In the genomic region with DNA sequence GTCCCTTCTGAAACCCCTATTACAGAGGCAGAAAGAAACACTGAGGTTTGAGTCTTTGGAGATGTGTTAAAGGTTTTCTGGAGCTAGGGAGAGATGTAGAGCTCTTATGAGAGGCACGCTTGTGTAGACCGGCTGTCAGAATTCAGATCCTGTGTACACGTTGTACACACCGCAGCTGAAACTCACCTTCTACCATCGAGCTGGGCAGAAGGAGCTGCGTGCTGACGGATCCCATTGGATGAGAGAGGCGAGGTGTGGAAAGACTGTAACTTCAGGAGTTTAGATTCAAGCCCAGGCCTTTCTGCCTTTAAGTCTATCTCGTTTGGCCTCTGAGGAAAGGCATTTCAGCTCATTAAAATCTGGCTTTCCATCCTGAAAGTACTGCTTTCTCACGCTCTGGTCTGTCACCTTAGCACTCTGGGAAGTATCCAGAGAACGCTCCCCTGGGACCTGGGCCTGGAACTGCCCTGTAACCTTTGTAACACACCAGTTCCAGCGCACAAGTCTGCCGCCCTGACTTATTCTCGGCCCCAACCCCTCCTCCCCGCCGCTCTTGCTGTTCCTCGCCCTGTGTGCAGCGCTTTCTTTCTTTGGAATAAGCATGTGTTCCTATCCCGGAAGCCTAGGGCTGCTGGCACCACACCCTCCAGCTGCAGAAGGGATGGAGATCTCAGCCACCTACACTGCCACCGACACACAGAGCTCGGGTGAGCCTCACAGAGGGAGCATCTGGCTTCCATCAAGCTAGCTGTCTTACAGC, we compare ENCODE assay signal across 11 mouse cellular contexts. TPM values are rescaled to one million over a fixed set of nuclear protein-coding genes. Genes with fewer than 3 reads are reported as not detected.
DNase-seq lines count a peak whose midpoint lies in the region; ATAC-seq and TF ChIP-seq lines count a peak whose summit lies in the region.
"Had no signal": no experiment of that assay in that cellular context is flagged by ENCODE, and none has a peak within 500 bp of the region (broad histone marks: within the 10 kb centered on the region; RNA-seq: fewer than 3 reads in every experiment).

No protein-coding gene starts in this region.

- peak; percentile 50 for DNase-seq in intestine, embryonic 14.5 days (ENCODE audit: low spot score)
- peak; percentile 91 for DNase-seq in brain, adult 2 months (ENCODE audit: low read depth, low spot score)
- DNase-seq in hindbrain, embryonic 10.5 days (ENCODE audit: low spot score) = no peak
- DNase-seq in cerebellum, adult 2 months = no peak
- DNase-seq: liver, embryonic 13.5 days; thymus, adult 2 months had no signal

- H3K27ac ChIP-seq in intestine, embryonic 14.5 days (ENCODE audit: low read depth) = no peak overlapping the region
- no peak overlapping the region for H3K27ac ChIP-seq in intestine, embryonic 16.5 days (ENCODE audit: low read length)
- H3K27ac ChIP-seq in heart, embryonic 16.5 days (ENCODE audit: low read length) = 0 out of 2 replicates have a peak overlapping the region, but pooled peaks have one; percentile 7
- H3K27ac ChIP-seq in limb, embryonic 13.5 days = peak overlapping the region; percentile 15; the same call in 1 of the 2 replicates
- no peak overlapping the region for H3K27ac ChIP-seq in hindbrain, embryonic 10.5 days
- H3K27ac ChIP-seq in cerebellum, adult 2 months (ENCODE audit: insufficient read depth, low read length) = no peak overlapping the region
- H3K27ac ChIP-seq: liver, embryonic 13.5 days had no signal

- ATAC-seq in intestine, embryonic 14.5 days (replicated peaks; ENCODE audit: low FRiP score, low TSS enrichment, low read depth) = no peak
- ATAC-seq in intestine, embryonic 16.5 days = no peak; the same call in 1 of the 2 replicates
- 0 out of 2 replicates have a peak, but pooled peaks have one; percentile 37 for ATAC-seq in heart, embryonic 16.5 days (replicated peaks; ENCODE audit: extremely low read depth, insufficient read depth, low FRiP score)
- ATAC-seq in limb, embryonic 13.5 days (ENCODE audit: low FRiP score, low read depth) = peak; percentile 72; the same call in 1 of the 2 replicates
- ATAC-seq in granulocyte monocyte progenitor cell, adult 5-6 weeks (replicated peaks; ENCODE audit: poor library complexity, severe bottlenecking) = no peak

- no peaks in the 10 kb centered on the region for H3K27me3 ChIP-seq in intestine, embryonic 14.5 days (replicated peaks; ENCODE audit: control insufficient read depth, insufficient read depth, low read length)
- no peaks in the 10 kb centered on the region for H3K27me3 ChIP-seq in intestine, embryonic 16.5 days (replicated peaks; ENCODE audit: control insufficient read depth, insufficient read depth, low read length)
- no peaks in the 10 kb centered on the region for H3K27me3 ChIP-seq in heart, embryonic 16.5 days (ENCODE audit: control insufficient read depth, insufficient read depth, low read length)
- H3K27me3 ChIP-seq in limb, embryonic 13.5 days = no peaks in the 10 kb centered on the region
- H3K27me3 ChIP-seq in hindbrain, embryonic 10.5 days (ENCODE audit: insufficient read depth, poor library complexity, severe bottlenecking) = no peaks in the 10 kb centered on the region
- no peaks in the 10 kb centered on the region for H3K27me3 ChIP-seq in cerebellum, adult 2 months (ENCODE audit: control insufficient read depth, insufficient read depth, low read length)
- H3K27me3 ChIP-seq: liver, embryonic 13.5 days had no signal

- H3K9ac ChIP-seq in intestine, embryonic 14.5 days (ENCODE audit: low read length) = no peak overlapping the region
- H3K9ac ChIP-seq in intestine, embryonic 16.5 days (ENCODE audit: low read depth, low read length) = no peak overlapping the region
- no peak overlapping the region for H3K9ac ChIP-seq in heart, embryonic 16.5 days (ENCODE audit: low read length)
- H3K9ac ChIP-seq in limb, embryonic 13.5 days = no peak overlapping the region
- H3K9ac ChIP-seq: liver, embryonic 13.5 days had no signal

- no peaks in the 10 kb centered on the region for H3K4me1 ChIP-seq in intestine, embryonic 14.5 days (replicated peaks; ENCODE audit: control insufficient read depth, insufficient read depth, low read length)
- H3K4me1 ChIP-seq in intestine, embryonic 16.5 days (ENCODE audit: control insufficient read depth, insufficient read depth, low read length) = no peaks in the 10 kb centered on the region
- H3K4me1 ChIP-seq in heart, embryonic 16.5 days (ENCODE audit: control insufficient read depth, insufficient read depth, low read length) = no peaks in the 10 kb centered on the region
- peaks cover 15% of the 10 kb centered on the region; the same call in 1 of the 2 replicates for H3K4me1 ChIP-seq in limb, embryonic 13.5 days
- 0 out of 2 replicates have a peak, but pooled peaks cover 3% of the 10 kb centered on the region for H3K4me1 ChIP-seq in hindbrain, embryonic 10.5 days (replicated peaks)
- H3K4me1 ChIP-seq in cerebellum, adult 2 months (ENCODE audit: control insufficient read depth, insufficient read depth, low read length) = no peaks in the 10 kb centered on the region
- H3K4me1 ChIP-seq: liver, embryonic 13.5 days had no signal

- H3K4me2 ChIP-seq in intestine, embryonic 14.5 days (ENCODE audit: low read length) = no peak overlapping the region
- no peak overlapping the region for H3K4me2 ChIP-seq in intestine, embryonic 16.5 days (ENCODE audit: low read depth, low read length)
- H3K4me2 ChIP-seq in heart, embryonic 16.5 days (ENCODE audit: low read depth, low read length) = no peak overlapping the region
- no peak overlapping the region for H3K4me2 ChIP-seq in limb, embryonic 13.5 days (replicated peaks)
- H3K4me2 ChIP-seq: liver, embryonic 13.5 days had no signal

- no peak overlapping the region for H3K4me3 ChIP-seq in intestine, embryonic 14.5 days (ENCODE audit: low read depth, low read length)
- H3K4me3 ChIP-seq in intestine, embryonic 16.5 days (ENCODE audit: low read length) = no peak overlapping the region
- H3K4me3 ChIP-seq in heart, embryonic 16.5 days (ENCODE audit: low read length) = no peak overlapping the region
- no peak overlapping the region for H3K4me3 ChIP-seq in limb, embryonic 13.5 days
- no peak overlapping the region for H3K4me3 ChIP-seq in hindbrain, embryonic 10.5 days
- no peak overlapping the region for H3K4me3 ChIP-seq in cerebellum, adult 2 months (replicated peaks; ENCODE audit: insufficient read depth, low read depth, low read length)
- H3K4me3 ChIP-seq: liver, embryonic 13.5 days; myocyte had no signal

- no peaks in the 10 kb centered on the region for H3K9me3 ChIP-seq in intestine, embryonic 14.5 days (ENCODE audit: control insufficient read depth, low read length)
- no peaks in the 10 kb centered on the region for H3K9me3 ChIP-seq in intestine, embryonic 16.5 days (ENCODE audit: control insufficient read depth, low read length)
- H3K9me3 ChIP-seq in heart, embryonic 16.5 days (replicated peaks; ENCODE audit: control insufficient read depth, low read length) = no peaks in the 10 kb centered on the region
- H3K9me3 ChIP-seq in limb, embryonic 13.5 days = peaks cover 5% of the 10 kb centered on the region; the same call in 1 of the 2 replicates
- H3K9me3 ChIP-seq in hindbrain, embryonic 10.5 days = no peaks in the 10 kb centered on the region
- H3K9me3 ChIP-seq: liver, embryonic 13.5 days had no signal

- no peak for TF ChIP-seq CTCF in cerebellum, adult 2 months (IDR thresholded peaks at IDR 0.05; ENCODE audit: borderline replicate concordance, insufficient read depth, low read depth, low read length)

- no peaks in the 10 kb centered on the region for H3K36me3 ChIP-seq in intestine, embryonic 14.5 days (ENCODE audit: control insufficient read depth, insufficient read depth, low read length)
- H3K36me3 ChIP-seq in intestine, embryonic 16.5 days (ENCODE audit: control insufficient read depth, insufficient read depth, low read length) = no peaks in the 10 kb centered on the region
- no peaks in the 10 kb centered on the region for H3K36me3 ChIP-seq in heart, embryonic 16.5 days (ENCODE audit: control insufficient read depth, insufficient read depth)
- 0 out of 2 replicates have a peak, but pooled peaks cover 7% of the 10 kb centered on the region for H3K36me3 ChIP-seq in limb, embryonic 13.5 days
- H3K36me3 ChIP-seq in hindbrain, embryonic 10.5 days = peaks cover 6% of the 10 kb centered on the region; the same call in 1 of the 2 replicates
- H3K36me3 ChIP-seq: liver, embryonic 13.5 days had no signal

- WGBS in intestine, embryonic 14.5 days = 66% methylated on average over 21 of the region's 21 CpGs
- 72% methylated on average over 21 of the region's 21 CpGs for WGBS in intestine, embryonic 16.5 days
- WGBS in heart, embryonic 16.5 days = 64% methylated on average over 21 of the region's 21 CpGs
- 52% methylated on average over 21 of the region's 21 CpGs for WGBS in limb, embryonic 13.5 days
- WGBS in hindbrain, embryonic 10.5 days = 79% methylated on average over 21 of the region's 21 CpGs
- 87% methylated on average over 21 of the region's 21 CpGs for WGBS in cerebellum, adult 2 months

- no peak for TF ChIP-seq POLR2A in cerebellum, adult 2 months (IDR thresholded peaks at IDR 0.05; ENCODE audit: borderline replicate concordance, insufficient read depth, low read length)

RNA-seq across cellular contexts. Expression of gene Amigo2, which starts 44.4 kb away (rescaled TPM):
- 6.8 and 7.5 TPM in 2 replicates for polyA plus RNA-seq in intestine, embryonic 14.5 days (2014; fragmentation: Nextera tagmentation; extraction: Ambion mirVana)
- polyA plus RNA-seq in intestine, embryonic 16.5 days (2015; fragmentation: Nextera tagmentation; extraction: Ambion mirVana) = 4.9 and 5.8 TPM in 2 replicates
- polyA plus RNA-seq in heart, embryonic 16.5 days (2015; fragmentation: Nextera tagmentation; extraction: Ambion mirVana) = 4.0 and 4.1 TPM in 2 replicates
- 6.3 and 6.7 TPM in 2 replicates for polyA plus RNA-seq in limb, embryonic 13.5 days (2015; fragmentation: Nextera tagmentation; extraction: Ambion mirVana)
- 5.0 and 5.9 TPM in 2 replicates for polyA plus RNA-seq in hindbrain, embryonic 10.5 days (2016; fragmentation: Nextera tagmentation; extraction: Ambion mirVana)
- total RNA-seq in granulocyte monocyte progenitor cell, adult 5-6 weeks (2014; fragmentation: Nextera tagmentation) = 0.79 TPM in 1 of 2 replicates, not detected in the other
- 0.26 and 1.2 TPM in 2 replicates for total RNA-seq in granulocyte monocyte progenitor cell, adult 5-6 weeks (2017)
- polyA plus RNA-seq in cerebellum, adult 2 months (2012; rRNA removed) = 6.1 and 6.6 TPM in 2 replicates

RNA-seq across cellular contexts. Expression of gene Pced1b, which starts 44.6 kb away (rescaled TPM):
- 4.9 and 5.7 TPM in 2 replicates for polyA plus RNA-seq in intestine, embryonic 14.5 days (2014; fragmentation: Nextera tagmentation; extraction: Ambion mirVana)
- 3.0 and 3.6 TPM in 2 replicates for polyA plus RNA-seq in intestine, embryonic 16.5 days (2015; fragmentation: Nextera tagmentation; extraction: Ambion mirVana)
- polyA plus RNA-seq in heart, embryonic 16.5 days (2015; fragmentation: Nextera tagmentation; extraction: Ambion mirVana) = 2.1 and 2.7 TPM in 2 replicates
- polyA plus RNA-seq in limb, embryonic 13.5 days (2015; fragmentation: Nextera tagmentation; extraction: Ambion mirVana) = 2.9 and 4.0 TPM in 2 replicates
- 3.4 and 3.5 TPM in 2 replicates for polyA plus RNA-seq in hindbrain, embryonic 10.5 days (2016; fragmentation: Nextera tagmentation; extraction: Ambion mirVana)
- 32.8 and 48.3 TPM in 2 replicates for total RNA-seq in granulocyte monocyte progenitor cell, adult 5-6 weeks (2014; fragmentation: Nextera tagmentation)
- total RNA-seq in granulocyte monocyte progenitor cell, adult 5-6 weeks (2017) = 12.3 and 13.7 TPM in 2 replicates
- 7.4 and 7.5 TPM in 2 replicates for polyA plus RNA-seq in cerebellum, adult 2 months (2012; rRNA removed)

Comparison
In these comparisons a context has a peak if more than half of its experiments do, and no peak if none do; other contexts are left out.
1. ATAC-seq: peak in heart, embryonic 16.5 days (single experiment) and limb, embryonic 13.5 days (single experiment); none in intestine, embryonic 14.5 days (single experiment), intestine, embryonic 16.5 days (single experiment) and granulocyte monocyte progenitor cell, adult 5-6 weeks (single experiment).
2. DNase-seq: peak in intestine, embryonic 14.5 days (single experiment) and brain, adult 2 months (single experiment); none in hindbrain, embryonic 10.5 days (single experiment) and cerebellum, adult 2 months (0 of 2).
3. H3K27ac ChIP-seq: peak in heart, embryonic 16.5 days (single experiment) and limb, embryonic 13.5 days (single experiment); none in intestine, embryonic 14.5 days (single experiment), intestine, embryonic 16.5 days (single experiment), hindbrain, embryonic 10.5 days (single experiment) and cerebellum, adult 2 months (single experiment).